Mouse (Mus musculus) thymus, adult 2 months (tissue): Measurements from ENCODE around the gene Chil1. TPM values are rescaled to one million over a fixed set of nuclear protein-coding genes. Genes with fewer than 3 reads are reported as not detected.
A peak's percentile ranks its signal among the peaks of the same experiment; 100 is the strongest.

ENCODE experiments used
- DNase-seq: peaks from one replicate; pipeline ENCODE4 v3.0.0; 2021
- H3K27ac ChIP-seq: fragments of 200-500 bp; 2 replicates; pipeline ENCODE4 v1.5.1; 2012; ENCODE audit warnings: low read length, control low read depth; ENCODE audit not compliant: control insufficient read depth, insufficient read depth
- H3K27me3 ChIP-seq: fragments of 200-500 bp; 2 replicates; pipeline ENCODE4 v1.6.1; 2012; ENCODE audit warnings: mild to moderate bottlenecking, low read length, moderate library complexity, mixed read lengths; ENCODE audit not compliant: control insufficient read depth, insufficient read depth
- H3K36me3 ChIP-seq: fragments of 200-500 bp; 2 replicates; pipeline ENCODE4 v1.6.1; 2012; ENCODE audit warnings: mild to moderate bottlenecking, low read length, moderate library complexity; ENCODE audit not compliant: control insufficient read depth, insufficient read depth
- H3K4me1 ChIP-seq: fragments of 200-500 bp; replicated peaks from 2 replicates; pipeline ENCODE4 v1.6.1; 2012; ENCODE audit warnings: low read length; ENCODE audit not compliant: control insufficient read depth, insufficient read depth
- H3K4me3 ChIP-seq: fragments of 200-500 bp; 2 replicates; pipeline ENCODE4 v1.5.1; 2012; ENCODE audit warnings: mild to moderate bottlenecking, low read length, control low read depth, moderate library complexity; ENCODE audit not compliant: control insufficient read depth, insufficient read depth
- CTCF ChIP-seq: fragments of 200-500 bp; IDR thresholded peaks from 2 replicates; pipeline ENCODE4 v1.5.1; 2012; ENCODE audit warnings: mild to moderate bottlenecking, control low read depth, low read length, moderate library complexity, borderline replicate concordance; ENCODE audit not compliant: control insufficient read depth, poor library complexity, insufficient read depth; ENCODE audit errors: extremely low read depth
- POLR2A ChIP-seq: fragments of 200-500 bp; IDR thresholded peaks from 2 replicates; pipeline ENCODE4 v1.6.1; 2012; ENCODE audit warnings: mild to moderate bottlenecking, low read length, control low read depth, moderate library complexity; ENCODE audit not compliant: control insufficient read depth, poor library complexity, insufficient read depth; ENCODE audit errors: extremely low read depth
- WGBS: fragments of 180-500 bp; shearing (Covaris S2); methylation state at CpG from one replicate; pipeline ENCODE4 v1.1.7; 2018; 5-methylcytosine and 5-hydroxymethylcytosine counted together
- polyA plus RNA-seq: library from polyadenylated mRNA; depleted of rRNA; stranded (reverse); fragments of >200 nt; gene quantifications from 2 replicates; pipeline ENCODE4 v1.2.3, GENCODE M21; 2012

Chil1 gene
- polyA plus RNA-seq, 1 experiment, result 9.5 TPM

DNA sequence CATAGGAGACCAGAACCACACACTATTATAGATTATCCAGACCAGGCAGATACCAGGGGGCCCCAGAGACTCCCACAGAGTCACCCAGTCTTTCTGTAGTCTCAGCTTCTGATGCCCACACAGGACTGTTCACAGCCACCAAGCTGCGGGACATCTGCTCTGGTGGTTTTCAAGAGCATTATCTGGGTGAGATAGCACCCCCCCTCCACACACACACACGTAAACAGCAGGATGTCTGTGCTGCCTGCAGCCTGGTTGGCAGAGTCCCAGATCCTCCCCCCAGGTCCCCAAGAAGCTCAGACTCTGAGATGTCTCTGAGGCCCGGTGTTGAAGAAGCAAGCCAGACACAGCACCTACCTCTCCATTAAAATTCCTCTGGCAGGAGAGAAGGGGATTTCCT lies 13.6 kb downstream of the Chil1 start:
- Histone ChIP-seq H3K36me3 (no peaks in the 10 kb centered on the region), H3K4me3 (no peak overlapping the region), H3K27ac (no peak overlapping the region; the same call in 1 of the 2 replicates), H3K4me1 (peaks cover 12% of the 10 kb centered on the region), H3K27me3 (no peaks in the 10 kb centered on the region)
- 10% methylated on average over 3 of the region's 3 CpGs for WGBS
- DNase-seq, result no peak
- TF ChIP-seq CTCF (no peak), POLR2A (no peak)

DNA sequence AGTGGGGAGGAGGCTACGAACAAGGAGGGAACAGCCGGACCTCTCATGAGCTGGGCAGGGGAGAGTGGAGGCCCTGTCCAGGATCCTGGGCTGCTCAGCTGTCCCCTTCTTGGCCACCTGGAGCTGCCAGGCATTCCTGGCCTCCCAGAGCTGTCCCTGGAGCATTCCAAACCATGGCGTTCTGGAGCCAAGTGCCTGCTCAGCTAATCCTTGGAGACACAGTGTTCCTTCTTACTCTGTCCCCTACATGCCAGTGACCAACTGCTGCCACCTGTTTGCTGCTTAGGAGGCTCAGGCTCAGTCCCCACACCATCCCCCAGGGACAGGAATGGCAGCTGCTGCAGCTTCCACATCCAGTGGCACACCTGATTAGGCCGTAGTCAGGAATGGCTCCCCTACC lies 14.0 kb downstream of the Chil1 start:
- no peaks in the 10 kb centered on the region for H3K36me3 ChIP-seq
- no peaks in the 10 kb centered on the region for H3K27me3 ChIP-seq
- WGBS, result 44% methylated on average over 4 of the region's 4 CpGs
- peaks cover 12% of the 10 kb centered on the region for H3K4me1 ChIP-seq
- no peak for DNase-seq
- no peak overlapping the region for H3K4me3 ChIP-seq
- H3K27ac ChIP-seq, result peak overlapping the region; percentile 6; the same call in 1 of the 2 replicates
- TF ChIP-seq CTCF, result no peak
- no peak for TF ChIP-seq POLR2A

DNA sequence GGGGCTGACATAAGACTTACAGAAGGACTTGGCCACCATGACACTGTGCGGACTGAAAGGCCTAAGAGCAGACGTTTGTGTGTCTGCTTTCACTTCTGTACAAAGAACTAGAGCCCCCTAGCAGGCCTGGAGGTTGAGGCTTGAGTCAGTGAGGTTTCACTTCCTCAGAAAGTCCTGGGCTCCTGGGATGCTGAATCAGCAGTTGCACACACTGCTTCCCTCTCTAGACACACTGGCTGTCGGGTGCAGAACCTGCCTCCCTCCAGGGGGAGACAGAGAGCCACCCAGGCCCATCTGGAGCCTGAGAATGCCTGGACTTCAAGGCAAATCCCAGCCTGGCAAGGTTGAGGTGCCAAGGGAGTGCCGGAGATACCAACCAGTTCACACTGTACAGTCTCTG lies 14.4 kb downstream of the Chil1 start:
- Histone ChIP-seq H3K27ac (no peak overlapping the region), H3K4me1 (peaks cover 12% of the 10 kb centered on the region), H3K36me3 (no peaks in the 10 kb centered on the region), H3K4me3 (no peak overlapping the region), H3K27me3 (no peaks in the 10 kb centered on the region)
- peak; percentile 44 for DNase-seq
- WGBS, result 29% methylated on average over 4 of the region's 4 CpGs
- TF ChIP-seq POLR2A (no peak), CTCF (0 out of 2 replicates have a peak, but pooled peaks have one; percentile 41)

DNA sequence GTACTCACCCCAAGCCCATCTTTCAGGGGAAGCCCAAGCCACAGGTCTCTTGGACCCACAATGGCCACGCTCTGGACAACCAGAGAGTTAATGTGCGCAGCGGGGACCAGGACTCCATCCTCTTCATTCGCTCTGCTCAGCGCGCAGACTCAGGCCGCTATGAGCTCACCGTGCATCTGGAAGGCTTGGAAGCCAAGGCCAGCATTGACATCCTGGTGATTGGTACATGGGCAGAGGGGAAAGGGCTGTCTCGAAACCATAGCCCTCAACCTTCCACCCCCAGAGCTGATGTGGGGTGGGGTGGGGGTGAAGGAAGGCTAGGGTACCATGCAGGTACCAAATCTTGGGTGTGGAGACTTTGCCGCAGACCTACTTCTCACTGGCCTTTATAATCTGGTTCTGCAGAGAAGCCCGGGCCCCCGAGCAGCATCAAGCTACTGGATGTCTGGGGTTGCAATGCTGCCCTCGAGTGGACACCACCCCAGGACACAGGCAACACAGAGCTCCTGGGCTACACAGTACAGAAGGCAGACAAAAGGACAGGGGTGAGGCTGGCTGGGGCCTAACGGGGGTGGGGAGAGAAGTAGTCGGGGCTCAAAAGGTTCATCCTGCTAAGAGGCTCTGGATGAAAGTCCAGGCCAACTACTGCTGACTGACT lies 15.5 kb downstream of the Chil1 start:
- WGBS, result 95% methylated on average over 15 of the region's 15 CpGs
- DNase-seq, result no peak
- Histone ChIP-seq H3K4me3 (no peak overlapping the region), H3K36me3 (no peaks in the 10 kb centered on the region), H3K4me1 (peaks cover 12% of the 10 kb centered on the region), H3K27me3 (no peaks in the 10 kb centered on the region), H3K27ac (no peak overlapping the region)
- no peak for TF ChIP-seq CTCF
- no peak for TF ChIP-seq POLR2A

DNA sequence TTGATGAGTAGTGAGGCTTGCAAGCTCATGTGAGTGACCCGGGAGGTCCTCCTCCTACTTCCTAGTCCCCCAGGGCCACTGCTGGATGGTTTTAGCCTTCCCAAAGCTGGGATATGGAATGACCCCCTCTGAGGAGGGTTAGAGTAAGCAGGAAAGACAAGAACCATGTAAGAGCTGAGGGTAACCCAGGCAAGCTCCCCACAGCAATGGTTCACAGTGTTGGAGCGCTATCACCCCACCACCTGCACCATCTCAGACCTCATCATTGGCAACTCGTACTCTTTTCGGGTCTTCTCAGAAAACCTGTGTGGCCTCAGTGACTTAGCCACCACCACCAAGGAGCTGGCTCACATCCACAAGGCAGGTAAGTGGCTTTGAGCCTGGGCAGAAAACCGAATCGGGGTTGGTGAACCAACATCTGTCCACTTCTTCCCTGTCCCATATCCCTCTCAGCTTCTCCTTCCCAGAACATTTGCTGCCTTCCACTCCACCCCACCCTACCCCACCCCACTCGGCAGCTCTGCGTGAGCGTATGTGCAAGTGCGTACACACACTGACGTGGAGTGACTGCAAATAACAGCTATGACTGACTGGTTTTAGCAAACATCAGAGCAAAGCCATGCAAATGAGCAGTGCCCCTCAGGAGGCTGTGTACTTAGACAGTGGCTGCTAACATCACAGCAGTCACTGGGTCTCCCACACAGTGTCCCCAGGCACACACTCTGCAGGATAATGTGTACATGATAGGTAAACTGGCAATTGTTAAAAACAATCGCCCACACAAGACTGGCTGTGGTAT lies 16.4 kb downstream of the Chil1 start:
- Histone ChIP-seq H3K4me1 (peaks cover 12% of the 10 kb centered on the region), H3K27me3 (no peaks in the 10 kb centered on the region), H3K4me3 (no peak overlapping the region), H3K36me3 (no peaks in the 10 kb centered on the region), H3K27ac (no peak overlapping the region)
- TF ChIP-seq POLR2A, result no peak
- TF ChIP-seq CTCF, result no peak
- WGBS, result 93% methylated on average over 12 of the region's 12 CpGs
- no peak for DNase-seq

DNA sequence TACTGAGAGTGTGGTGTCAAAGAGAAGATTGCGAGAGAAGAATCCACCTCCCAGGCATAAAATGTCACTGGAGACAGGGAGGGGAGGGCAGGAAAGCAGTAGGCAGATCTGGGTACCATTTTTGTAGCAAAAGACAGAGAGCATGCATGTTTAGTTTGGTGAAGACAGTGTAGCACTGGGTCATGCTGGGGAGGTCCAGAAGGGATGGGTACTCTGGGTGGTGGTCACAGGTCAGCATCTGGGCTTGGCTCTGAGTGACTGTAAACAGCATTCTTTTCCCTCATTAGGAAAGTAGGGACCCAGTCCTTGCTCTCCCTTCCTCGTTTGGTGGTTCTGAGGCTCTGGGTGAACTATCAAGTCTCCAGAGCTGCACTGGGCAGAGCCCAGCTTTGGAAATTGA lies 18.5 kb downstream of the Chil1 start:
- no peak for DNase-seq
- H3K4me1 ChIP-seq, result peaks cover 8% of the 10 kb centered on the region
- no peaks in the 10 kb centered on the region for H3K36me3 ChIP-seq
- no peak for TF ChIP-seq POLR2A
- TF ChIP-seq CTCF, result no peak
- 80% methylated on average over 2 of the region's 2 CpGs for WGBS
- no peaks in the 10 kb centered on the region for H3K27me3 ChIP-seq
- H3K27ac ChIP-seq, result no peak overlapping the region
- no peak overlapping the region for H3K4me3 ChIP-seq
